Mouse (Mus musculus) midbrain, embryonic 11.5 days (tissue): ENCODE results near the gene Fam20a. TPM values are rescaled to one million over a fixed set of nuclear protein-coding genes. Genes with fewer than 3 reads are reported as not detected.

Experiments
- ATAC-seq: fragments of 200-750 bp; cut with Nextera tagmentation; 2 replicates; pipeline ENCODE4 v1.8.0; 2017; ENCODE audit warnings: moderate TSS enrichment, moderate library complexity; ENCODE audit not compliant: low FRiP score
- DNase-seq: peaks from one replicate; pipeline ENCODE4 v3.0.0; 2015; ENCODE audit warnings: low spot score; ENCODE audit errors: missing footprints
- H3K27ac ChIP-seq: fragments of 300-500 bp; sonication (generic); 2 replicates; pipeline ENCODE4 v1.5.1; 2014; ENCODE audit warnings: low read depth, low read length
- H3K27me3 ChIP-seq: fragments of 300-500 bp; sonication (generic); 2 replicates; pipeline ENCODE4 v1.6.1; 2014; ENCODE audit warnings: mild to moderate bottlenecking, low read length, moderate library complexity, mixed read lengths; ENCODE audit not compliant: control insufficient read depth, insufficient read depth
- H3K36me3 ChIP-seq: fragments of 300-500 bp; sonication (generic); 2 replicates; pipeline ENCODE4 v1.6.1; 2014; ENCODE audit warnings: mild to moderate bottlenecking, low read length, moderate library complexity, mixed read lengths; ENCODE audit not compliant: control insufficient read depth, insufficient read depth
- H3K4me1 ChIP-seq: fragments of 300-500 bp; sonication (generic); 2 replicates; pipeline ENCODE4 v1.6.1; 2014; ENCODE audit warnings: low read length; ENCODE audit not compliant: control insufficient read depth, insufficient read depth
- H3K4me2 ChIP-seq: fragments of 300-500 bp; sonication (generic); 2 replicates; pipeline ENCODE4 v1.6.1; 2014; ENCODE audit warnings: mild to moderate bottlenecking, moderate library complexity
- H3K4me3 ChIP-seq: fragments of 300-500 bp; sonication (generic); 2 replicates; pipeline ENCODE4 v1.5.1; 2014; ENCODE audit warnings: low read depth, low read length
- H3K9ac ChIP-seq: fragments of 300-500 bp; sonication (generic); 2 replicates; pipeline ENCODE4 v1.6.1; 2014; ENCODE audit warnings: low read length
- H3K9me3 ChIP-seq: fragments of 300-500 bp; sonication (generic); 2 replicates; pipeline ENCODE4 v1.6.1; 2016; ENCODE audit warnings: low read length; ENCODE audit not compliant: control insufficient read depth
- WGBS: fragments of 180-500 bp; shearing (Covaris S2); extraction: QIAGEN DNeasy Blood & Tissue Kit; methylation state at CpG from one replicate; pipeline ENCODE4 v1.1.7; 2014; 5-methylcytosine and 5-hydroxymethylcytosine counted together
- polyA plus RNA-seq: library from polyadenylated mRNA; unstranded; fragments of >200 nt; fragmentation: Nextera tagmentation; extraction: Ambion mirVana; gene quantifications from 2 replicates; pipeline ENCODE4 v1.2.1, GENCODE M21; 2014

Gene Fam20a
- polyA plus RNA-seq, 1 experiment from 2014 or later = 1.9 TPM

DNA sequence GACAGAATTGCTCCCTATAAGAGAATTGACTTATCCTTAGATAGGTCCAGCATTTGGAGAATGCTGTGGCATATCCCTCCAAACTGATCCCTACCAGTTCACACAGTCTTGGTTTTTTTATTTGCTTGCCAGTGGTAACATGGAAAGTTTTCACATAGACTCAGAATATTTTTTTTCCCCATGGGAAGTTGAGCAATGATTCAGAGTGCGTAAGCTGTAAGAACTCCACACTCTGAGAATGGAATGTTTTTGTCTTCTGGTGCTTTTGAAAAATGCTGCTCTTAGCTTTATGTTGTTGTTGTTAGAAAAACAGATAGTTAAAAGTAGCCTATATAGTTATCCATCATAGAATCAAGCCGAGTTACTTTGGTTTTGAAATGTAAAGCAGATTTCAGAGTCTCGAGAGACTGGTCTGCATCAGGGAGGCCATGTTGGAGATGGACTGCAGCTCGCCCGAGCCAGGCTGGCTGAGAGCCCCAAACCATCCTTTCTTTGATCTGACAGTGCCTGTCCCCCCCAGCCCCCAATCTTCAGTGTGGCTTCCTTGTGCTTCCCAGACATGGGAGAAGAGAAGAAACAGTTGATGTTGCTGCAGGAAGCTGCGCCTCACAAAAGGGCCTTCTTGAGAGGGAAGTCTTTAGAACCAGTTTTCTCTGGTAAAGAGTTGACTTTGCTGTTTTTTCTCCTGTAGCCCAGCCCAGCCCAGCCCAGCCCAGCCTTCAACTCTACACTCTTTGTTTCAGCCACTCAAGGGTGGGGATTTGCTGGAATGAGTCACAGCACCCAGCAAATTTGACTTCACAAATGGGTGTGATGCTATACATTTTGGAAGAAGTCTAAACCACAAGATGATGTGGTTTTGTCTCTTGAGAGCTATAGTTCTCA is 50.7 kb downstream of the Fam20a start:
- peak; percentile 79 for DNase-seq
- no peak overlapping the region for H3K27ac ChIP-seq
- whole genome bisulfite sequencing = 82% methylated on average over 6 of the region's 6 CpGs
- H3K9me3 ChIP-seq = no peaks in the 10 kb centered on the region
- peaks cover 19% of the 10 kb centered on the region for H3K36me3 ChIP-seq
- H3K9ac ChIP-seq = no peak overlapping the region
- no peaks in the 10 kb centered on the region for H3K27me3 ChIP-seq
- H3K4me2 ChIP-seq = no peak overlapping the region
- no peaks in the 10 kb centered on the region for H3K4me1 ChIP-seq
- H3K4me3 ChIP-seq = no peak overlapping the region
- ATAC-seq = no peak

DNA sequence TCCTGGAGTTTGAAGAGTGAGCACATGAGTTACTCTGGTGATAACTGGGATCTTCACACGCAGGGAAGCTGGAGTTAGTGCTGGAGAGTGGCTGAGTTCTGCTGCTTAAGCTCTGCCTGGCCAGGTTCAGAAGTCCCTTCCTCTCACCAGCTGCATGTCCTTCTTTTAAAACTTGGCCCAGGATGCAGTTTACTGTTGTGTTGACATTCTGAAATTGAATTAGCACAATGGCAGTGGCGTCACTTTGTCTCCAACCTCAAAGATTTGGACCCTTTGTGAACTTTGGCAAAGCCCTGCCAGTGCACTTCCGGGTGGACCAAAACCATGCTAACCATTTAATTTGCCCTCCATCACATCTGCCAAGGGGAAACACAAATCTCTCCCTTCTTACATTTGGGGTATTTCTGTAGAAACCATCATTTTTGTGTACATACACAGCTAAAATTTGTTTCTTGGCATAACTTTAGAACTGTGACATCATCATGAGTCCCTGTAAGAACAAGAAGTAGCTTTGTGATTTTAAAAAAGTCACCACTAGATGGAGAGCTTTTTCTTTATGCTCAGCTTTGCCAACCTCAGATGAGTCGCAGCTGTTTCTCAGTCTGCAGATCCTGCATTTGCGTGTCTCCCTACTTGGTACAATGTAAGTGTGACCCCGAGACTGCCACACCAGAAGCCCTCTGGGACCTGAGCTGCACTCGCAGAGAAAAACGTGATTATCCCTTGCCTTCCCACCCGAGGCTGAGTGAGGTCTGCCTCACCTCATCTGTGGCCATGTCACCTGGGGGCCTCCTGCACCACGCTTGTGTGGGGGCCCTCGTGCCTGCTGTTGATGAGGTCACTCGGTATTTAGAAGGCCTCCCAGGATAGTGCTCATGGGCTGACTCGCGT is 51.8 kb downstream of the Fam20a start:
- Histone ChIP-seq H3K9ac (no peak overlapping the region), H3K4me3 (no peak overlapping the region), H3K9me3 (no peaks in the 10 kb centered on the region), H3K36me3 (peaks cover 23% of the 10 kb centered on the region), H3K4me1 (no peaks in the 10 kb centered on the region), H3K27ac (no peak overlapping the region), H3K4me2 (no peak overlapping the region), H3K27me3 (no peaks in the 10 kb centered on the region)
- DNase-seq (peak; percentile 89), ATAC-seq (peak; percentile 56; the same call in 1 of the 2 replicates)
- WGBS = 71% methylated on average over 14 of the region's 14 CpGs

GRCm38 (mm10) chr11:109669149-109669708 is 52.9 kb downstream of the Fam20a start:
- WGBS = 93% methylated on average over 8 of the region's 8 CpGs
- H3K4me3 ChIP-seq = no peak overlapping the region
- no peak overlapping the region for H3K4me2 ChIP-seq
- peaks cover 29% of the 10 kb centered on the region for H3K36me3 ChIP-seq
- DNase-seq = peak; percentile 0
- no peak for ATAC-seq
- no peaks in the 10 kb centered on the region for H3K27me3 ChIP-seq
- no peak overlapping the region for H3K9ac ChIP-seq
- H3K9me3 ChIP-seq = no peaks in the 10 kb centered on the region
- no peaks in the 10 kb centered on the region for H3K4me1 ChIP-seq
- no peak overlapping the region for H3K27ac ChIP-seq

DNA sequence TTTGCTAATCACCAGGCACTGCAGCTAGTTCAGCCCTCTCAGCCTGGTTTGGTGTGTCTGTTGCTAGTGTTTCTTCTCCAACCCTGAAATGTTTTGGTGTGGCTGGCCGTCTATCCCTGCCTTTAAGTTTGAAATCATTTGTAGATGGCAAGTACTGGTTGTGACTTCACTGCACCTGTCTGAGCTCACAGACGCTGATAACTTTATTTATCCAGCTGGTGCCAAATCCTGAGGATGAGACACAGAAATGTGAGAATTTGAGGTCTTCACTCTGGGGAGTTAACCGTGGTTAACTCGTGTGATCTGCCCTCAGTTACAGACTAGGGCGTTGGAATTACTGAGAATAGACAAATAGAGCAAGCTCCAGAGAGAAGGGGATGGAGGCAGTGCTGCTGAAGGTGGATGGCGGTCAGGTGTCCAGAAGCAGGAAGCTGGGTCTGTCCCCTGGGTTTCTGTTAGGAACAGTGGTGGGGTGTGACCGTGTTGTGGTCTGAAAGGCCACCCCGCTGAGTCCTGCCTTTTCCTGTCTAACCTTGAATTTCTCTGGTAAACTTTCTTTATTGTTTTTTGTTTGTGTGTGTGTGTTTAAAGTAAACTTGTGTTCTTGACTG is 53.9 kb downstream of the Fam20a start:
- H3K9me3 ChIP-seq = no peaks in the 10 kb centered on the region
- H3K4me3 ChIP-seq = no peak overlapping the region
- H3K9ac ChIP-seq = no peak overlapping the region
- DNase-seq (peak; percentile 67), ATAC-seq (no peak)
- WGBS = 88% methylated on average over 8 of the region's 8 CpGs
- no peak overlapping the region for H3K4me2 ChIP-seq
- H3K27me3 ChIP-seq = no peaks in the 10 kb centered on the region
- no peaks in the 10 kb centered on the region for H3K4me1 ChIP-seq
- no peak overlapping the region for H3K27ac ChIP-seq
- H3K36me3 ChIP-seq = peaks cover 32% of the 10 kb centered on the region

- Histone ChIP-seq H3K36me3 (peaks cover 32% of the 10 kb centered on the region), H3K4me1 (no peaks in the 10 kb centered on the region), H3K4me2 (no peak overlapping the region), H3K4me3 (no peak overlapping the region), H3K27ac (no peak overlapping the region), H3K9ac (no peak overlapping the region), H3K27me3 (no peaks in the 10 kb centered on the region), H3K9me3 (no peaks in the 10 kb centered on the region)
- DNase-seq (no peak), ATAC-seq (no peak)
- WGBS = 92% methylated on average over 19 of the region's 19 CpGs
Measured at GRCm38 (mm10) chr11:109667371-109667770, 54.7 kb downstream of the Fam20a start.

DNA sequence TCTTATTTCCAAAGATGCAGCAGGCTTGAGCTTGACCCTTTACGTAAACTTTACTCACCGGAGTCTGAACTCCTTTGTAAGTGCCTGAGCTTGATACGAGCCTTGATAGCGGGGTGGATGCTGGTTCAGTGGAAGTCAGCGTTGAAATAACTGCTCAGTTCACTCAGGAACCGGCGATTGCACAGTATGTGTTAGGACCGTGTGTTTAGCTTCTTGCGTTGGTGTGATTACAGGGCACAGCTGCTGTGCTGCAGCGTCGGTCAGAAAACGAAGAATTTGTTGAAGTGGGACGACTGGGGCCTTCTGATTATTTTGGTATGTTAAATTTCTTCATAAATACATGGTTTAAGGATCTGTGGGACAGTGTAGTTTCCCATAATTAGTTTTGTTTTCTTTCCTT is 55.7 kb downstream of the Fam20a start:
- Histone ChIP-seq H3K4me2 (no peak overlapping the region), H3K4me3 (no peak overlapping the region), H3K4me1 (no peaks in the 10 kb centered on the region), H3K36me3 (peaks cover 32% of the 10 kb centered on the region), H3K9ac (no peak overlapping the region), H3K9me3 (no peaks in the 10 kb centered on the region), H3K27me3 (no peaks in the 10 kb centered on the region), H3K27ac (no peak overlapping the region)
- 96% methylated on average over 13 of the region's 13 CpGs for WGBS
- DNase-seq (peak; percentile 57), ATAC-seq (no peak)

- no peak for ATAC-seq
- Histone ChIP-seq H3K9me3 (no peaks in the 10 kb centered on the region), H3K4me3 (no peak overlapping the region), H3K4me2 (no peak overlapping the region), H3K27me3 (no peaks in the 10 kb centered on the region), H3K36me3 (peaks cover 37% of the 10 kb centered on the region), H3K27ac (no peak overlapping the region), H3K9ac (no peak overlapping the region), H3K4me1 (no peaks in the 10 kb centered on the region)
- 87% methylated on average over 6 of the region's 6 CpGs for WGBS
- DNase-seq = peak; percentile 72
Measured at GRCm38 (mm10) chr11:109665424-109665823, 56.7 kb downstream of the Fam20a start.

DNA sequence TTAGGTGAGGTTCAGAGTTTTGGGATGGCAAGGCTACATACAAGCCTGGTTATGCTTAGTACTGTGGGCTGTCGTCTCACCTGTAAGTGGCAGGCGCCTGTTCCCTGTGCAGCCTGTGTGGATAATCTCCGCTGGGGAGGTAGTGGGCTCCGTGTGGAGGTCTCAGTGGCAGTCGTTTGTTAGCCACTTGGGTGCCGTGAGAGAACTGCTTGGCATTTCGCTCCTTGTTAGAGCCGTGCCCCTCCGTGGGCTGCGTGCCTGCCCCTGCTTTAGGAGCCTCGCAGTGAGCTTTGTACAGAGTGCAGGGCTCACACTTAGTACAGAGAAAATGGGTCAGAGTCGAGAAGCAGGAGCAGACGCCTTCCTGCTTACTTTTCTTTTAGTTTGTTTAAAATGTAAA is 57.8 kb downstream of the Fam20a start:
- Histone ChIP-seq H3K9me3 (no peaks in the 10 kb centered on the region), H3K27ac (no peak overlapping the region), H3K9ac (no peak overlapping the region), H3K4me1 (no peaks in the 10 kb centered on the region), H3K4me2 (no peak overlapping the region), H3K4me3 (no peak overlapping the region), H3K27me3 (no peaks in the 10 kb centered on the region), H3K36me3 (peaks cover 41% of the 10 kb centered on the region)
- DNase-seq (peak; percentile 37), ATAC-seq (no peak)
- WGBS = 94% methylated on average over 13 of the region's 13 CpGs
